Mouse (Mus musculus) left cerebral cortex, postnatal 25 days (tissue): ENCODE data around the gene Olfr1349. TPM values are rescaled to one million over a fixed set of nuclear protein-coding genes. Genes with fewer than 3 reads are reported as not detected.
"Not testable (repeated sequence)": the region's sequence is repeated elsewhere in the genome, so short reads cannot be mapped to it uniquely, and the experiment has no call there.

ENCODE experiments used
- DNase-seq, 2 experiments: peaks; one replicate each; pipeline ENCODE4 v3.0.0; 2022; ENCODE audit warnings: low spot score in 2 of 2, mixed read lengths in 1 of 2
- intact Hi-C: fragments of 180-260 bp; cut with DNase I; formaldehyde crosslinking; loops from one replicate; pipeline ENCODE4 v1.15.1; 2025
- total RNA-seq, 2 experiments: library from RNA; stranded (reverse); gene quantifications; 2 replicates each; pipeline ENCODE4 v1.2.3; 2021

Gene Olfr1349
- total RNA-seq, result not detected

DNA sequence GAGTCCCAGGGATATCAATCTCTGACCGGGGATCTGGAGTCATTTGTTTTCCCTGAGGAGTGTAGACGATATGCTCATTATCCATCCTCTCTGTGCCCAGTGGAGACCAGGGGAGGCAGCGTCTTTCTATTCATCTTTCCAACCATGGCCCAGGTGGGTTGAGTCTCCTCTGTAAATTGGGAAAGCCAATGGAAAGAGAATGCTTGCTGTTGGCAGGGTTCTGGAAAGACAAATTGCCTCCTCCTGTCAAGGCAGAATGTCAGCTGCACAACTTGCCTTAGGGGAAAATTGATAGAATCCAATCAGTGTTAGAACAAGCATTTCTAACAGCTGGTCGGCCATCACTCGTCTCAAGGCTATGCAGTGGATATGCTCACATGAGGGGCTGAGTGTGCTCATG, at the start of gene Olfr1349:
Olfr1349 (minus strand) TSS at position 101 of the 400 bp plus-strand sequence.
- no peak for DNase-seq
- intact Hi-C loops, result no loop called here

- intact Hi-C loops, result no loop called here
- DNase-seq, result no peak
Observed at GRCm38 (mm10) chr7:6564541-6564940, 41.8 kb upstream of the Olfr1349 start, which contains the start of gene Olfr1350. TSS of gene Olfr1350 (plus strand) at chr7:6564841.

DNA sequence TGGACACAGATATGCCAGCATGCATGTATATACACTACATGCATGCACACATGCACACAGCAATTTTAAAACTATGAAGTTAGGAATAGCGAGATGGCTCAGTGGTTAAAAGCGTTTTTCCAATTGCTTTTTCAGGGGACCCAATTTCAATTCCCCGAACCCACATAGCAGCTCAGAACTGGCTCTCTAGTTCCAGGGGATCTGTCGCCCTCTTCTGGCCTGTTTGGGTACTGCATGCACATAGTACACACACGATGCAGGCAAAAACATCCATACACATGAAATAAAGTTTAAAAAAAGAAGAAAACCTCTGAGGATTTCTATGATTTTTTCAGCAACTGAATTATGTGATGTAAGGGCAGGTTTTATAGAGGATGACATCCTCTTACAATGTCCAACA, 3.4 kb upstream of the Olfr1349 start:
- intact Hi-C loops, result no loop called here
- no peak for DNase-seq

- intact Hi-C loops, result no loop called here
- no peak for DNase-seq
Observed at GRCm38 (mm10) chr7:6525001-6525400, 2.3 kb upstream of the Olfr1349 start.

- intact Hi-C loops, result no loop called here
- DNase-seq, result no peak
Observed at GRCm38 (mm10) chr7:6521666-6522065, 1.1 kb downstream of the Olfr1349 start.

DNA sequence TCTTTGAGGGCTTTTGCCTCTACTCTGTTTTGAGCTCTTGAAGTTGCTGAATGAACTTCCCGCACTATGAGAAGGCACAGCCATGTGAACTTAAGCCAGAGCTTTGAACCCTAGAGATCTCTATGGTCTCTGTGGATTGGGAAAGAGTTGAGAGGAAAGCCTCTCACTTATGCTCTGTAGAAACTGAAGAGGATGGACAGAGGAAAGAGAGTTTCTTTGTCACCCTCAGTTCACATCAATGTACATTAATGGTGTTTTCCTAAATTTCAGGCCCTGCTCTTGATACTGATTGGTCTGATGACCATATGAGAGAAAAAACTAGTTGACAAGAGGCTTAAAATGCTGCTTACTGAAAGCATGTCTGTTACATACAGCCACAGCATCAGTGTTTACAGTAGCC, 14.1 kb downstream of the Olfr1349 start, which contains the start of gene Olfr1348:
Olfr1348 (minus strand) TSS at position 101 of the 400 bp plus-strand sequence.
- DNase-seq, result no peak
- intact Hi-C loops, result no loop called here

DNA sequence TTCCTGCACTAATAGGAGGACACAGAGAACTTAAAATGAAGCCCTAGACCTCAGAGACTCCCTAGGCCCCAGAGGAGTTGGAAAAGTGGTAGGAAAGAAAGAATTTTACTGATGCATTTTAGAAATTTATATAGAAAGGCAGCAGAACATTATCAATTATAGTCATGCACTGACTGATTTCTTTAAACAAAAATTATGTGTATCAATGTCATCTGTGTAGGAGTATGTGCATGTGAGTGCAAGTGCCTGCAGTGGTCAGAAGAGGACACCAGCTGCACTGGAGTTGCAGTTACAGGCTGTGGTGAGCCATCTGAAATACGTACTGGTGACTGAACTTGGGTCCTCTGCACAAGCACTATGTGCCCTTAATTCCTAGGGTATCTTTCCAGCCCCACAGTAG, 23.1 kb downstream of the Olfr1349 start, which contains the start of gene Olfr1347:
Olfr1347 (minus strand) TSS at position 101 of the 400 bp plus-strand sequence.
- DNase-seq, result no peak
- intact Hi-C loops, result no loop called here

- intact Hi-C loops, result no loop called here
- no peak for DNase-seq
Observed at GRCm38 (mm10) chr7:6486841-6487240, 35.9 kb downstream of the Olfr1349 start, which contains the start of gene Olfr5. TSS of gene Olfr5 (minus strand) at chr7:6486941.

- intact Hi-C loops, result loop anchor here (10.0 kb wide), 1 partner anchor 57 kb away; no protein-coding TSS in a partner anchor
- DNase-seq, result not testable (repeated sequence)
Observed at GRCm38 (mm10) chr7:6477633-6478032, 45.1 kb downstream of the Olfr1349 start.

- DNase-seq, result no peak
- intact Hi-C loops, result no loop called here
Observed at GRCm38 (mm10) chr7:6466951-6467350, 55.8 kb downstream of the Olfr1349 start, which contains the start of gene Olfr1346. TSS of gene Olfr1346 (plus strand) at chr7:6467101.

Other genes starting within 250 kb of the Olfr1349 start
- gene Zfp667, start 236.4 kb downstream of the Olfr1349 start, total RNA-seq, result 10 to 100 TPM; 11.4 to 11.7 TPM
- 10 to 100 TPM; 10.8 to 12.4 TPM for gene Zfp583, start 191.7 kb downstream of the Olfr1349 start, total RNA-seq
- gene Gm3854, start 179.2 kb downstream of the Olfr1349 start, total RNA-seq, result 1 to 10 TPM; 5.2 to 7.3 TPM
- 1 to 10 TPM; 3.9 to 4.6 TPM for gene Zfp78, start 159.7 kb downstream of the Olfr1349 start, total RNA-seq
- 1 to 10 TPM; 6.3 to 6.4 TPM for gene Zfp28, start 139.7 kb downstream of the Olfr1349 start, total RNA-seq
- 10 to 100 TPM; 15.8 to 17.0 TPM for gene Smim17, start 124.2 kb downstream of the Olfr1349 start, total RNA-seq
- gene Gm20715, start 112.7 kb downstream of the Olfr1349 start, total RNA-seq, result under 1 TPM; 0.09 to 0.16 TPM
- gene Olfr1344, start 84.3 kb downstream of the Olfr1349 start, total RNA-seq, result 1 to 10 TPM in 1 of 2 experiments, under 1 TPM in 1; 0.46 to 1.7 TPM
- gene Olfr1336, start 66.8 kb downstream of the Olfr1349 start, total RNA-seq, result not detected
- gene Olfr1346, start 55.8 kb downstream of the Olfr1349 start, total RNA-seq, result not detected
- not detected for gene Olfr5, start 36.0 kb downstream of the Olfr1349 start, total RNA-seq
- gene Olfr1347, start 23.2 kb downstream of the Olfr1349 start, total RNA-seq, result not detected
- gene Olfr1348, start 14.2 kb downstream of the Olfr1349 start, total RNA-seq, result not detected
- gene Olfr1350, start 41.9 kb upstream of the Olfr1349 start, total RNA-seq, result not detected
- 1 to 10 TPM; 5.1 to 5.4 TPM for gene Zim1, start 173.5 kb upstream of the Olfr1349 start, total RNA-seq
- 100 to 1,000 TPM; 201 to 222 TPM for gene Peg3, start 207.5 kb upstream of the Olfr1349 start, total RNA-seq
- 10 to 100 TPM; 41.2 to 43.8 TPM for gene Usp29, start 207.6 kb upstream of the Olfr1349 start, total RNA-seq